Mouse (Mus musculus) inflammation-experienced regulatory T-cells, adult 6 months (primary cell): ENCODE measurements around the gene Tdrd7. TPM values are rescaled to one million over a fixed set of nuclear protein-coding genes. Genes with fewer than 3 reads are reported as not detected.

Experiments
- polyA plus RNA-seq, 3 experiments: library from polyadenylated mRNA; unstranded; fragments of 100-300 nt; shearing (Covaris generic); gene quantifications; one replicate each; pipeline ENCODE4 v1.2.1; 2017

Gene Tdrd7
- polyA plus RNA-seq, 3 experiments from 2014 or later = 2.8 to 7.7 (median 6.0) TPM

Other genes with a start within 250 kb of the Tdrd7 start
- 1 to 10 TPM; 6.4 to 8.2 (median 6.5) TPM for gene Aldh1b1, start 166.3 kb upstream of the Tdrd7 start, polyA plus RNA-seq
- not detected for gene Igfbpl1, start 138.4 kb upstream of the Tdrd7 start, polyA plus RNA-seq
- under 1 TPM in 2 of 3 experiments, not detected in 1; 0.11 to 0.38 TPM for gene Stra6l, start 116.7 kb upstream of the Tdrd7 start, polyA plus RNA-seq
- gene Ccdc180, start 75.0 kb upstream of the Tdrd7 start, polyA plus RNA-seq = under 1 TPM in 2 of 3 experiments, not detected in 1; 0.15 to 0.20 TPM
- 1 to 10 TPM in 2 of 3 experiments, not detected in 1; 4.1 to 5.1 TPM for gene Tmod1, start 73.6 kb downstream of the Tdrd7 start, polyA plus RNA-seq
- 10 to 100 TPM; 39.1 to 43.4 (median 40.9) TPM for gene Ncbp1, start 173.3 kb downstream of the Tdrd7 start, polyA plus RNA-seq
- 10 to 100 TPM; 22.3 to 32.3 (median 29.5) TPM for gene Tstd2, start 173.4 kb downstream of the Tdrd7 start, polyA plus RNA-seq
- 10 to 100 TPM in 2 of 3 experiments, 1 to 10 TPM in 1; 9.2 to 19.6 (median 12.5) TPM for gene Xpa, start 231.0 kb downstream of the Tdrd7 start, polyA plus RNA-seq